Mouse (Mus musculus) midbrain, embryonic 14.5 days (tissue): ENCODE results near the gene Slc1a3. TPM values are rescaled to one million over a fixed set of nuclear protein-coding genes. Genes with fewer than 3 reads are reported as not detected.

Experiments used
- ATAC-seq: fragments of 200-750 bp; cut with Nextera tagmentation; 2 replicates; pipeline ENCODE4 v1.8.0; 2017; ENCODE audit warnings: moderate number of reproducible peaks, moderate library complexity; ENCODE audit not compliant: low FRiP score, low TSS enrichment
- DNase-seq: peaks from one replicate; pipeline ENCODE4 v3.0.0-alpha.2; 2015
- H3K27ac ChIP-seq: fragments of 300-500 bp; sonication (generic); replicated peaks from 2 replicates; pipeline ENCODE4 v1.5.1; 2014; ENCODE audit warnings: mild to moderate bottlenecking, low read depth, low read length, moderate library complexity
- H3K27me3 ChIP-seq: fragments of 300-500 bp; sonication (generic); 2 replicates; pipeline ENCODE4 v1.6.1; 2014; ENCODE audit warnings: low read length, control low read depth, mixed read lengths; ENCODE audit not compliant: control insufficient read depth, insufficient read depth
- H3K36me3 ChIP-seq: fragments of 300-500 bp; sonication (generic); 2 replicates; pipeline ENCODE4 v1.6.1; 2014; ENCODE audit warnings: low read length, control low read depth; ENCODE audit not compliant: control insufficient read depth, insufficient read depth
- H3K4me1 ChIP-seq: fragments of 300-500 bp; sonication (generic); 2 replicates; pipeline ENCODE4 v1.6.1; 2014; ENCODE audit warnings: mild to moderate bottlenecking, antibody characterized with exemption, low read length, control low read depth; ENCODE audit not compliant: control insufficient read depth, insufficient read depth
- H3K4me2 ChIP-seq: fragments of 300-500 bp; sonication (generic); 2 replicates; pipeline ENCODE4 v1.6.1; 2014; ENCODE audit warnings: mild to moderate bottlenecking, low read length, moderate library complexity
- H3K4me3 ChIP-seq: fragments of 300-500 bp; sonication (generic); replicated peaks from 2 replicates; pipeline ENCODE4 v1.5.1; 2014; ENCODE audit warnings: low read depth, low read length
- H3K9ac ChIP-seq: fragments of 300-500 bp; sonication (generic); replicated peaks from 2 replicates; pipeline ENCODE4 v1.6.1; 2014; ENCODE audit warnings: mild to moderate bottlenecking, low read length, moderate library complexity
- H3K9me3 ChIP-seq: fragments of 300-500 bp; sonication (generic); 2 replicates; pipeline ENCODE4 v1.6.1; 2016; ENCODE audit warnings: low read length, control low read depth, mixed read lengths; ENCODE audit not compliant: control insufficient read depth
- WGBS: fragments of 180-500 bp; shearing (Covaris S2); extraction: QIAGEN DNeasy Blood & Tissue Kit; methylation state at CpG from one replicate; pipeline ENCODE4 v1.1.7; 2014; 5-methylcytosine and 5-hydroxymethylcytosine counted together
- polyA plus RNA-seq: library from polyadenylated mRNA; unstranded; fragments of >200 nt; fragmentation: Nextera tagmentation; extraction: Ambion mirVana; gene quantifications from 2 replicates; pipeline ENCODE4 v1.2.1, GENCODE M21; 2014

Gene Slc1a3
- polyA plus RNA-seq, 1 experiment from 2014 or later = 138 TPM

- no peaks in the 10 kb centered on the region for H3K4me1 ChIP-seq
- H3K27ac ChIP-seq = no peak overlapping the region
- DNase-seq = no peak
- H3K4me3 ChIP-seq = no peak overlapping the region
- H3K4me2 ChIP-seq = no peak overlapping the region
- H3K36me3 ChIP-seq = no peaks in the 10 kb centered on the region
- no peaks in the 10 kb centered on the region for H3K9me3 ChIP-seq
- ATAC-seq = no peak
- no peak overlapping the region for H3K9ac ChIP-seq
- WGBS = 84% methylated on average over 8 of the region's 8 CpGs
- no peaks in the 10 kb centered on the region for H3K27me3 ChIP-seq
Observed at GRCm38 (mm10) chr15:8596375-8596900, 114.1 kb downstream of the Slc1a3 start.

DNA sequence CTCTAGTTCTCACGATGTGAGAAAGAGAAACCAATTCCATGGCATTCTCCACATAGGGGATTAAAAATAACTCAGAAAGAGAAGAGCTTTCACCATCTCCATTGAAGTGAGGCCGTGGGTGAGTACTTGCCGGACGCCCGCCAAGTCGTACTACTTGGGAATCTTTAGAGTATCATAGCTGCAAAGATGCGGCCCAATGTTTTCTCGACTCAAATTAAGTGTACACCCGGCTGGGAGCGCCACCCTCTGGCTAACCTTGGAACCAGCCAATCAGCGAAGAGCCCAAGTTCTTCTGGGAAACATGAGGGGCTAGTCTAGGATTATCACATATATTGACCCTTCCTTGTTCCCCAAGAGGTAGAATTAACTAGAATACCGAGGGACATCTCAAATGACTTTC is 115.3 kb downstream of the Slc1a3 start:
- no peaks in the 10 kb centered on the region for H3K36me3 ChIP-seq
- H3K9me3 ChIP-seq = no peaks in the 10 kb centered on the region
- DNase-seq = no peak
- no peak overlapping the region for H3K27ac ChIP-seq
- H3K4me3 ChIP-seq = no peak overlapping the region
- 84% methylated on average over 12 of the region's 12 CpGs for WGBS
- no peaks in the 10 kb centered on the region for H3K4me1 ChIP-seq
- no peak overlapping the region for H3K9ac ChIP-seq
- ATAC-seq = no peak
- H3K27me3 ChIP-seq = no peaks in the 10 kb centered on the region
- no peak overlapping the region for H3K4me2 ChIP-seq

DNA sequence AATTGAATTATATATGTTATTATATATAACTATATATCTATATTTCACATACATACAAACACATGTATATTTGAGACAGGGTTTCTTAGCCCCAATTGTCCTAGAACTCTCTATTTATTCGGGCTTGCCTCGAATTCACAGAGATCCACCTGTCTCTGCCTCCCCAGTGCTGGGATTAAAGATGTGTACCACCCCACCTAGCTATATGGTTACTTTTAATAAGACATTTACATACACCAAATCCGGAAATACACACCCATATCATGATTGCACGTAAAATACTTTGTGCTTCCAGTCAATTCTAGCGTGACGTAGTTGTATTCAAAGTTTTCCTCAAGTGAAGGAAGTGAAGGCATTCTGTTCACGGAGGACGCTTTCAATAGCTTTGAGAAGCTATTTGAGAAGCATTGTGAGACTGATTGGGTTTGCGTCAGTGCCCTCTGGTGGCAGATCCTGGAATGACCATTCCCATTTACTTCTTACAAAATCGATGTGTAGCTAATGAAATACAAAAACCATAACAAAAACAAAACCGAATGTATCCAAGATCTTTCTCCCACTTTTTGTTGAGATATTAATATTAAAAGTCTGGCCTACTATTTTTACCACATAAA is 121.0 kb downstream of the Slc1a3 start:
- H3K4me1 ChIP-seq = no peaks in the 10 kb centered on the region
- H3K4me3 ChIP-seq = no peak overlapping the region
- peak; percentile 91 for DNase-seq
- peak; percentile 44; the same call in 1 of the 2 replicates for ATAC-seq
- no peak overlapping the region for H3K9ac ChIP-seq
- no peaks in the 10 kb centered on the region for H3K27me3 ChIP-seq
- no peaks in the 10 kb centered on the region for H3K36me3 ChIP-seq
- H3K4me2 ChIP-seq = no peak overlapping the region
- no peak overlapping the region for H3K27ac ChIP-seq
- WGBS = 21% methylated on average over 11 of the region's 11 CpGs
- H3K9me3 ChIP-seq = no peaks in the 10 kb centered on the region

GRCm38 (mm10) chr15:8588065-8588464 is 122.5 kb downstream of the Slc1a3 start:
- no peak overlapping the region for H3K27ac ChIP-seq
- H3K36me3 ChIP-seq = no peaks in the 10 kb centered on the region
- 96% methylated on average over 5 of the region's 5 CpGs for WGBS
- H3K4me1 ChIP-seq = no peaks in the 10 kb centered on the region
- DNase-seq = no peak
- H3K27me3 ChIP-seq = no peaks in the 10 kb centered on the region
- no peak overlapping the region for H3K9ac ChIP-seq
- ATAC-seq = no peak
- no peak overlapping the region for H3K4me3 ChIP-seq
- no peak overlapping the region for H3K4me2 ChIP-seq
- no peaks in the 10 kb centered on the region for H3K9me3 ChIP-seq

DNA sequence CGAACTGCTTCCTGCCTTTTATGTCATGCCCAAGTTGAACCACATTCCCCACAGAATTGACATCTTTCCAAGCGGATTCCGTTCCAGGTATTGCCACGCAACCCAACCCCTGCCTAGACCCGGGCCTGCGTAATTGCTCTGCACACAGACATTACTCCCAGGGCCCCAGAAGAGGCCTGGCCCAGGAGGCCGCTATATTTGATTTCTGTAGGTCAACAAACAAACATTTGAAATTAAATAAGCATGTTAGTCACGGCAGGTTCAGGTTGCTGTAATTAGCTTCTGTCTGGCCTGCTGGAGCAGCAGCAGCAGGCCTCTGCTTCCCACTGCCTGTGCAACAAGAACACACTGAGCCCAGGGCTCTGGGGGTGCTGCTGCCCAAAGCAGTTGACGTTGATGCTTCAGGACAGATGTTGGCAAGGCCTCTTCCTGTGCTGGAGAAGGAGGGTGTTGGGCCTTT is 123.7 kb downstream of the Slc1a3 start:
- H3K27ac ChIP-seq = no peak overlapping the region
- no peak overlapping the region for H3K4me2 ChIP-seq
- H3K9me3 ChIP-seq = no peaks in the 10 kb centered on the region
- H3K4me1 ChIP-seq = no peaks in the 10 kb centered on the region
- no peak overlapping the region for H3K9ac ChIP-seq
- H3K27me3 ChIP-seq = no peaks in the 10 kb centered on the region
- H3K36me3 ChIP-seq = no peaks in the 10 kb centered on the region
- 61% methylated on average over 9 of the region's 9 CpGs for WGBS
- DNase-seq = peak; percentile 47
- ATAC-seq = no peak; the same call in 1 of the 2 replicates
- H3K4me3 ChIP-seq = no peak overlapping the region

Other genes starting within 250 kb of the Slc1a3 start
- gene Gm2310, start 190.8 kb downstream of the Slc1a3 start, polyA plus RNA-seq = not detected in 2 replicates